Mouse (Mus musculus) MEL (cell line): ENCODE results near the gene Khdrbs1.

ENCODE experiments used
- CTCF ChIP-seq, 3 experiments: IDR thresholded peaks in 2 of 3; conservative IDR thresholded peaks in 1 of 3; 2 replicates each; pipeline ENCODE4 v1.5.1; 2011 to 2012; ENCODE audit warnings: low read length in 3 of 3, low read depth in 2 of 3, mild to moderate bottlenecking in 2 of 3, improper control_type of control experiment in 1 of 3, inconsistent platforms in 1 of 3, mixed read lengths in 1 of 3, moderate library complexity in 1 of 3; ENCODE audit not compliant: control insufficient read depth in 1 of 3, insufficient read depth in 1 of 3, poor library complexity in 1 of 3, severe bottlenecking in 1 of 3
- EP300 ChIP-seq, 2 experiments: IDR thresholded peaks; 2 replicates each; pipeline ENCODE4 v1.6.1; 2011; ENCODE audit warnings: improper control_type of control experiment in 2 of 2, low read length in 2 of 2, low read depth in 1 of 2, mild to moderate bottlenecking in 1 of 2
- HCFC1 ChIP-seq: IDR thresholded peaks from 2 replicates; pipeline ENCODE4 v1.6.1; 2012; ENCODE audit warnings: low read depth, mild to moderate bottlenecking, inconsistent platforms, low read length, improper control_type of control experiment, moderate library complexity
- JUND ChIP-seq: IDR thresholded peaks from 2 replicates; pipeline ENCODE4 v1.6.1; 2011; ENCODE audit warnings: low read depth, mild to moderate bottlenecking, improper control_type of control experiment, low read length
- MAX ChIP-seq: IDR thresholded peaks from 2 replicates; pipeline ENCODE4 v1.6.1; 2011; ENCODE audit warnings: low read length, improper control_type of control experiment
- NELFE ChIP-seq: IDR thresholded peaks from 2 replicates; pipeline ENCODE4 v1.6.1; 2011; ENCODE audit warnings: low read depth, low read length, improper control_type of control experiment
- NRF1 ChIP-seq: IDR thresholded peaks from 2 replicates; pipeline ENCODE4 v1.6.1; 2014; ENCODE audit warnings: low read depth, mild to moderate bottlenecking, inconsistent platforms, low read length, improper control_type of control experiment, moderate library complexity; ENCODE audit not compliant: poor library complexity, insufficient read depth, severe bottlenecking
- POLR2AphosphoS2 ChIP-seq: IDR thresholded peaks from 2 replicates; pipeline ENCODE4 v1.6.1; 2011; ENCODE audit warnings: low read length, improper control_type of control experiment
- POLR2AphosphoS5 ChIP-seq: IDR thresholded peaks from 2 replicates; pipeline ENCODE4 v1.6.1; 2012; ENCODE audit warnings: low read depth, borderline replicate concordance, mild to moderate bottlenecking, inconsistent platforms, low read length, moderate library complexity, mixed read lengths
- RAD21 ChIP-seq: IDR thresholded peaks from 2 replicates; pipeline ENCODE4 v1.6.1; 2011; ENCODE audit warnings: mild to moderate bottlenecking, low read depth, low read length, improper control_type of control experiment
- ZC3H11A ChIP-seq: IDR thresholded peaks from 2 replicates; pipeline ENCODE4 v1.6.1; 2012; ENCODE audit warnings: low read depth, mild to moderate bottlenecking, inconsistent platforms, low read length, improper control_type of control experiment
- ZNF384 ChIP-seq: IDR thresholded peaks from 2 replicates; pipeline ENCODE4 v1.6.1; 2012; ENCODE audit warnings: low read depth, mild to moderate bottlenecking, inconsistent platforms, low read length, improper control_type of control experiment

DNA sequence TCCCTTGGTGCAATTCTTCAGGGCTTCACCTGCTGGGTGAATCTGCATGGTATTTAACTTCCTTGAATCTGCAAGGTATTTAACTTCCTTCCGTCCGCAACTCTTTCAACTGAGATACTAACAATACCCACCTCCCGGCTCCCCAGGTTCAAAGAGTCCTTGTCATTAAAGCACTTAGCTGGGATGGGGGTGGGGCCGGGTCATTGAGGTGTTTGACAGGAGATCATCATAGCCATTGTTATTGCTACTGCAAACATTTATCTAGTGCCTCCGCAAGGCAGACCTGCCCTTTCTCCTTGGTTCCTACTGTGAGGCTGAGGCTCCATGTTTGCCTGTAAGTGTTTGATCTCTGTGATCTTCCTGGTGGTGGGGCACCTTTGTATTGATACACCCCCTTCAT, 8.3 kb upstream of the Khdrbs1 start:
- TF ChIP-seq CTCF (IDR thresholded peaks at IDR 0.05 in 2 of 3, conservative IDR thresholded peaks at IDR 0.05 in 1 of 3; ENCODE audit: control insufficient read depth in 1 of 3, insufficient read depth in 1 of 3, low read depth in 2 of 3, low read length in 3 of 3, poor library complexity in 1 of 3, severe bottlenecking in 1 of 3) = no peak
- no peak for TF ChIP-seq EP300 (IDR thresholded peaks at IDR 0.05; ENCODE audit: low read depth in 1 of 2, low read length in 2 of 2)
- no peak for TF ChIP-seq HCFC1
- no peak for TF ChIP-seq NRF1
- TF ChIP-seq POLR2AphosphoS5 = no peak
- TF ChIP-seq RAD21 = no peak
- TF ChIP-seq POLR2AphosphoS2 = no peak
- TF ChIP-seq MAX = no peak
- no peak for TF ChIP-seq ZC3H11A
- TF ChIP-seq ZNF384 = no peak
- TF ChIP-seq JUND = no peak
- no peak for TF ChIP-seq NELFE
